In genomic region chr19:25406481-25407184, GRCm38 (mm10) we compare ENCODE assay signal across 8 mouse cellular contexts.
DNase-seq lines count a peak whose midpoint lies in the region; ATAC-seq and TF ChIP-seq lines count a peak whose summit lies in the region.

No protein-coding gene starts in this region.

- peaks cover 26% of the 10 kb centered on the region for H3K36me3 ChIP-seq in intestine, postnatal 0 days (ENCODE audit: control insufficient read depth, insufficient read depth)
- H3K36me3 ChIP-seq in limb, embryonic 10.5 days = peaks cover 28% of the 10 kb centered on the region
- peaks cover 16% of the 10 kb centered on the region for H3K36me3 ChIP-seq in midbrain, embryonic 13.5 days
- peaks cover 14% of the 10 kb centered on the region for H3K36me3 ChIP-seq in stomach, embryonic 14.5 days (ENCODE audit: control insufficient read depth, insufficient read depth, low read length)

- peak; percentile 89 for ATAC-seq in granulocyte monocyte progenitor cell, adult 5-6 weeks (replicated peaks; ENCODE audit: poor library complexity, severe bottlenecking)
- ATAC-seq in intestine, postnatal 0 days = peak; percentile 89
- peak; percentile 85 for ATAC-seq in midbrain, embryonic 13.5 days
- peak; percentile 88 for ATAC-seq in stomach, embryonic 14.5 days (ENCODE audit: insufficient number of reproducible peaks, insufficient read depth, low FRiP score, low read depth)

- peak overlapping the region; percentile 38 for H3K4me3 ChIP-seq in intestine, postnatal 0 days (ENCODE audit: low read depth, low read length)
- peak overlapping the region; percentile 65 for H3K4me3 ChIP-seq in limb, embryonic 10.5 days
- H3K4me3 ChIP-seq in midbrain, embryonic 13.5 days (replicated peaks) = peak overlapping the region; percentile 40
- peak overlapping the region; percentile 41 for H3K4me3 ChIP-seq in stomach, embryonic 14.5 days (ENCODE audit: low read depth, low read length)

- no peaks in the 10 kb centered on the region for H3K9me3 ChIP-seq in intestine, postnatal 0 days (ENCODE audit: control insufficient read depth)
- H3K9me3 ChIP-seq in limb, embryonic 10.5 days (replicated peaks) = no peaks in the 10 kb centered on the region
- no peaks in the 10 kb centered on the region for H3K9me3 ChIP-seq in midbrain, embryonic 13.5 days
- H3K9me3 ChIP-seq in stomach, embryonic 14.5 days (ENCODE audit: control insufficient read depth, low read depth, low read length) = no peaks in the 10 kb centered on the region

- peak overlapping the region; percentile 62 for H3K27ac ChIP-seq in intestine, postnatal 0 days (ENCODE audit: low read depth, low read length)
- peak overlapping the region; percentile 94 for H3K27ac ChIP-seq in limb, embryonic 10.5 days
- peak overlapping the region; percentile 22; the same call in 1 of the 2 replicates for H3K27ac ChIP-seq in midbrain, embryonic 13.5 days
- H3K27ac ChIP-seq in stomach, embryonic 14.5 days (ENCODE audit: low read length) = peak overlapping the region; percentile 74

- H3K27me3 ChIP-seq in intestine, postnatal 0 days (replicated peaks; ENCODE audit: control insufficient read depth, insufficient read depth, low read length) = no peaks in the 10 kb centered on the region
- H3K27me3 ChIP-seq in limb, embryonic 10.5 days (ENCODE audit: low read depth, poor library complexity, severe bottlenecking) = no peaks in the 10 kb centered on the region
- peaks cover 42% of the 10 kb centered on the region for H3K27me3 ChIP-seq in midbrain, embryonic 13.5 days
- no peaks in the 10 kb centered on the region for H3K27me3 ChIP-seq in stomach, embryonic 14.5 days (ENCODE audit: control insufficient read depth, insufficient read depth, low read length)

- peak; percentile 89 for DNase-seq in adrenal gland, adult 2 months
- DNase-seq in embryo, embryonic 9.5 days (ENCODE audit: extremely low spot score) = peak; percentile 74
- DNase-seq in limb, embryonic 10.5 days (ENCODE audit: low spot score) = peak; percentile 81
- DNase-seq in adipocyte (ENCODE audit: low spot score) = no peak

- H3K9ac ChIP-seq in intestine, postnatal 0 days (ENCODE audit: low read depth, low read length) = peak overlapping the region; percentile 32
- peak overlapping the region; percentile 59 for H3K9ac ChIP-seq in midbrain, embryonic 13.5 days (replicated peaks)
- H3K9ac ChIP-seq in stomach, embryonic 14.5 days (replicated peaks; ENCODE audit: low read depth, low read length) = peak overlapping the region; percentile 43; the same call in 1 of the 2 replicates

- 6% methylated on average over 28 of the region's 28 CpGs for WGBS in intestine, postnatal 0 days
- WGBS in limb, embryonic 10.5 days = under 1% methylated on average over 28 of the region's 28 CpGs
- WGBS in midbrain, embryonic 13.5 days = under 1% methylated on average over 26 of the region's 28 CpGs
- 2% methylated on average over 28 of the region's 28 CpGs for WGBS in stomach, embryonic 14.5 days

- TF ChIP-seq CTCF in intestine, postnatal 0 days (IDR thresholded peaks at IDR 0.05; ENCODE audit: low read depth) = peak; percentile 42

- H3K4me2 ChIP-seq in intestine, postnatal 0 days (replicated peaks; ENCODE audit: low read depth) = peak overlapping the region; percentile 67
- peak overlapping the region; percentile 76 for H3K4me2 ChIP-seq in midbrain, embryonic 13.5 days (replicated peaks)
- peak overlapping the region; percentile 82 for H3K4me2 ChIP-seq in stomach, embryonic 14.5 days (replicated peaks; ENCODE audit: low read depth, low read length)

- H3K4me1 ChIP-seq in intestine, postnatal 0 days (replicated peaks; ENCODE audit: control insufficient read depth, insufficient read depth, low read length) = no peaks in the 10 kb centered on the region
- H3K4me1 ChIP-seq in limb, embryonic 10.5 days = peaks cover 56% of the 10 kb centered on the region
- H3K4me1 ChIP-seq in midbrain, embryonic 13.5 days (replicated peaks) = peaks cover 23% of the 10 kb centered on the region
- peaks cover 18% of the 10 kb centered on the region for H3K4me1 ChIP-seq in stomach, embryonic 14.5 days (ENCODE audit: control insufficient read depth, insufficient read depth, low read length)

Comparison
In these comparisons a context has a peak if more than half of its experiments do, and no peak if none do; other contexts are left out.
1. H3K27ac ChIP-seq: peak in every context shown above with its lines; median percentile 94 in limb, embryonic 10.5 days; 74 in stomach, embryonic 14.5 days; 62 in intestine, postnatal 0 days; 22 in midbrain, embryonic 13.5 days.